ENCODE assay signal across 11 mouse cellular contexts in the genomic region with DNA sequence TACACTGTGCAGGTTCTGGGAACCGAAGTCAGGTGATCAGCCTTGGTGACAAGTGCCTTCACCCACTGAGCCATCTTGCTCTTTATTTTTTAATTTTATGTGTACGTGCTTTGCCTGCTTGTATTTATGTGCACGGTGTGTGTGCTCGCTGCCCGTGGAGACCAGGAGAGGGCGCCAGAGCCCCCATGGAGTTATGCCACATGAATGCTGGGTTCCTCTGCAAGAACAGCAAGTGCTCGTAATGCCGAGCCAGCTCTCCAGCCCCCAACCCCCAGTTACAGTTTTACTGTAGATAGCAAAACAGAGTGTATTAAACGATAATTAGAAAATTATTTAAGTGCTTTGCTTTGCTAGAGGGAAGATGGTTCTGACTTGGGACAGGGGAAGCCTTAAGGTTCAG. TPM values are rescaled to one million over a fixed set of nuclear protein-coding genes. Genes with fewer than 3 reads are reported as not detected.
DNase-seq lines count a peak whose midpoint lies in the region; ATAC-seq and TF ChIP-seq lines count a peak whose summit lies in the region.
"Had no signal": no experiment of that assay in that cellular context is flagged by ENCODE, and none has a peak within 500 bp of the region (broad histone marks: within the 10 kb centered on the region; RNA-seq: fewer than 3 reads in every experiment).

No protein-coding gene starts in this region.

- no peaks in the 10 kb centered on the region for H3K4me1 ChIP-seq in hindbrain, embryonic 11.5 days (replicated peaks; ENCODE audit: control insufficient read depth, insufficient read depth, low read length)
- H3K4me1 ChIP-seq in hindbrain, embryonic 14.5 days (replicated peaks; ENCODE audit: control insufficient read depth, insufficient read depth, low read length): no peaks in the 10 kb centered on the region
- no peaks in the 10 kb centered on the region for H3K4me1 ChIP-seq in neural tube, embryonic 11.5 days (ENCODE audit: control insufficient read depth, insufficient read depth, low read length)
- H3K4me1 ChIP-seq in neural tube, embryonic 15.5 days: no peaks in the 10 kb centered on the region
- H3K4me1 ChIP-seq in small intestine, adult 2 months (ENCODE audit: control insufficient read depth, insufficient read depth, insufficient read length, low read length): peaks cover 2% of the 10 kb centered on the region; the same call in 1 of the 2 replicates
- no peaks in the 10 kb centered on the region for H3K4me1 ChIP-seq in midbrain, embryonic 14.5 days (ENCODE audit: control insufficient read depth, insufficient read depth, low read length)
- H3K4me1 ChIP-seq: limb, embryonic 15.5 days had no signal

- no peak overlapping the region for H3K4me2 ChIP-seq in hindbrain, embryonic 11.5 days (replicated peaks; ENCODE audit: low read depth, low read length)
- no peak overlapping the region for H3K4me2 ChIP-seq in hindbrain, embryonic 14.5 days (replicated peaks)
- no peak overlapping the region for H3K4me2 ChIP-seq in neural tube, embryonic 11.5 days (ENCODE audit: low read depth)
- H3K4me2 ChIP-seq in neural tube, embryonic 15.5 days: no peak overlapping the region
- H3K4me2 ChIP-seq in midbrain, embryonic 14.5 days (ENCODE audit: low read length): no peak overlapping the region
- H3K4me2 ChIP-seq: limb, embryonic 15.5 days; midbrain, embryonic 13.5 days had no signal

- TF ChIP-seq POLR2A in small intestine, adult 2 months (IDR thresholded peaks at IDR 0.05; ENCODE audit: low read depth, low read length): no peak

- H3K36me3 ChIP-seq in hindbrain, embryonic 11.5 days (ENCODE audit: control insufficient read depth, insufficient read depth, low read length): 0 out of 2 replicates have a peak, but pooled peaks cover 4% of the 10 kb centered on the region
- peaks cover 33% of the 10 kb centered on the region for H3K36me3 ChIP-seq in hindbrain, embryonic 14.5 days (replicated peaks; ENCODE audit: control insufficient read depth, insufficient read depth)
- no peaks in the 10 kb centered on the region for H3K36me3 ChIP-seq in neural tube, embryonic 11.5 days (ENCODE audit: control insufficient read depth, insufficient read depth, low read length)
- peaks cover 21% of the 10 kb centered on the region for H3K36me3 ChIP-seq in neural tube, embryonic 15.5 days
- H3K36me3 ChIP-seq in small intestine, adult 2 months (ENCODE audit: control insufficient read depth, insufficient read depth, low read length): peaks cover 23% of the 10 kb centered on the region
- H3K36me3 ChIP-seq in midbrain, embryonic 14.5 days (ENCODE audit: control insufficient read depth, insufficient read depth, low read length): peaks cover 16% of the 10 kb centered on the region

- no peaks in the 10 kb centered on the region for H3K9me3 ChIP-seq in hindbrain, embryonic 11.5 days (ENCODE audit: control insufficient read depth, low read length)
- no peaks in the 10 kb centered on the region for H3K9me3 ChIP-seq in hindbrain, embryonic 14.5 days (ENCODE audit: control insufficient read depth, low read length)
- no peaks in the 10 kb centered on the region for H3K9me3 ChIP-seq in neural tube, embryonic 11.5 days (ENCODE audit: control insufficient read depth, low read length)
- H3K9me3 ChIP-seq in neural tube, embryonic 15.5 days (replicated peaks): no peaks in the 10 kb centered on the region
- no peaks in the 10 kb centered on the region for H3K9me3 ChIP-seq in midbrain, embryonic 14.5 days (ENCODE audit: control insufficient read depth, low read length)
- H3K9me3 ChIP-seq: limb, embryonic 15.5 days; midbrain, embryonic 13.5 days had no signal

- H3K4me3 ChIP-seq in hindbrain, embryonic 11.5 days (ENCODE audit: low read depth, low read length): no peak overlapping the region
- no peak overlapping the region for H3K4me3 ChIP-seq in hindbrain, embryonic 14.5 days (replicated peaks; ENCODE audit: low read length)
- no peak overlapping the region for H3K4me3 ChIP-seq in neural tube, embryonic 11.5 days (ENCODE audit: low read depth, low read length)
- H3K4me3 ChIP-seq in neural tube, embryonic 15.5 days (replicated peaks): no peak overlapping the region
- H3K4me3 ChIP-seq in small intestine, adult 2 months (ENCODE audit: low read depth, low read length): no peak overlapping the region
- no peak overlapping the region for H3K4me3 ChIP-seq in midbrain, embryonic 14.5 days (replicated peaks; ENCODE audit: low read depth, low read length)
- H3K4me3 ChIP-seq: limb, embryonic 15.5 days; midbrain, embryonic 13.5 days had no signal

- no peak overlapping the region for H3K27ac ChIP-seq in hindbrain, embryonic 11.5 days (ENCODE audit: low read depth, low read length)
- no peak overlapping the region for H3K27ac ChIP-seq in hindbrain, embryonic 14.5 days
- H3K27ac ChIP-seq in neural tube, embryonic 11.5 days (ENCODE audit: low read depth, low read length): no peak overlapping the region
- no peak overlapping the region for H3K27ac ChIP-seq in neural tube, embryonic 15.5 days (replicated peaks)
- H3K27ac ChIP-seq in small intestine, adult 2 months (ENCODE audit: insufficient read depth, low read depth, low read length): no peak overlapping the region
- H3K27ac ChIP-seq in midbrain, embryonic 14.5 days (replicated peaks; ENCODE audit: low read depth, low read length): no peak overlapping the region
- H3K27ac ChIP-seq: limb, embryonic 15.5 days; midbrain, embryonic 13.5 days had no signal

- 0 out of 2 replicates have a peak, but pooled peaks have one; percentile 17 for TF ChIP-seq CTCF in small intestine, adult 2 months (IDR thresholded peaks at IDR 0.05; ENCODE audit: extremely low read depth, insufficient read length, insufficient replicate concordance, low read depth, low read length)

- peak; percentile 19 for DNase-seq in hindbrain, embryonic 11.5 days (ENCODE audit: low spot score)
- no peak for DNase-seq in hindbrain, embryonic 14.5 days (ENCODE audit: low spot score)
- peak; percentile 26 for DNase-seq in neural tube, embryonic 11.5 days (ENCODE audit: low spot score)
- DNase-seq in WW6 (ENCODE audit: low read depth, low spot score): peak; percentile 50
- no peak for DNase-seq in ovary, postnatal 10 days (ENCODE audit: low spot score)
- DNase-seq in midbrain, embryonic 14.5 days: no peak

- WGBS in hindbrain, embryonic 11.5 days: 76% methylated on average over 9 of the region's 9 CpGs
- WGBS in hindbrain, embryonic 14.5 days: 84% methylated on average over 9 of the region's 9 CpGs
- 84% methylated on average over 9 of the region's 9 CpGs for WGBS in neural tube, embryonic 11.5 days
- WGBS in neural tube, embryonic 15.5 days: 80% methylated on average over 9 of the region's 9 CpGs
- 89% methylated on average over 9 of the region's 9 CpGs for WGBS in small intestine, adult 2 months
- 77% methylated on average over 9 of the region's 9 CpGs for WGBS in midbrain, embryonic 14.5 days

- no peak overlapping the region for H3K9ac ChIP-seq in hindbrain, embryonic 11.5 days (ENCODE audit: low read depth, low read length)
- no peak overlapping the region for H3K9ac ChIP-seq in hindbrain, embryonic 14.5 days
- H3K9ac ChIP-seq in neural tube, embryonic 11.5 days (ENCODE audit: low read length): no peak overlapping the region
- H3K9ac ChIP-seq in neural tube, embryonic 15.5 days (replicated peaks): no peak overlapping the region
- H3K9ac ChIP-seq in midbrain, embryonic 14.5 days (replicated peaks; ENCODE audit: low read length): no peak overlapping the region
- H3K9ac ChIP-seq: limb, embryonic 15.5 days; midbrain, embryonic 13.5 days had no signal

- no peak for ATAC-seq in hindbrain, embryonic 11.5 days (ENCODE audit: low FRiP score)
- ATAC-seq in hindbrain, embryonic 14.5 days (ENCODE audit: low FRiP score): no peak
- ATAC-seq in neural tube, embryonic 11.5 days (ENCODE audit: insufficient read depth, low FRiP score, low TSS enrichment): no peak
- no peak for ATAC-seq in neural tube, embryonic 15.5 days (ENCODE audit: low FRiP score)
- no peak for ATAC-seq in midbrain, embryonic 14.5 days (ENCODE audit: low FRiP score, low TSS enrichment)
- ATAC-seq: midbrain, embryonic 13.5 days; Patski had no signal

- no peaks in the 10 kb centered on the region for H3K27me3 ChIP-seq in hindbrain, embryonic 11.5 days (ENCODE audit: control insufficient read depth, insufficient read depth, low read length)
- no peaks in the 10 kb centered on the region for H3K27me3 ChIP-seq in hindbrain, embryonic 14.5 days (ENCODE audit: control insufficient read depth, insufficient read depth, low read length)
- H3K27me3 ChIP-seq in neural tube, embryonic 11.5 days (ENCODE audit: control insufficient read depth, insufficient read depth, low read length): no peaks in the 10 kb centered on the region
- H3K27me3 ChIP-seq in neural tube, embryonic 15.5 days (replicated peaks): no peaks in the 10 kb centered on the region
- no peaks in the 10 kb centered on the region for H3K27me3 ChIP-seq in small intestine, adult 2 months (ENCODE audit: control insufficient read depth, insufficient read depth, low read length)
- H3K27me3 ChIP-seq in midbrain, embryonic 14.5 days (ENCODE audit: control insufficient read depth, insufficient read depth, low read length): no peaks in the 10 kb centered on the region
- H3K27me3 ChIP-seq: limb, embryonic 15.5 days; midbrain, embryonic 13.5 days; Patski had no signal

RNA-seq across cellular contexts. Expression of a gene that starts 12.5 kb away (rescaled TPM):
- 23.0 and 26.3 TPM in 2 replicates for polyA plus RNA-seq in hindbrain, embryonic 11.5 days (2014; fragmentation: Nextera tagmentation; extraction: Ambion mirVana)
- 15.0 and 19.0 TPM in 2 replicates for polyA plus RNA-seq in hindbrain, embryonic 14.5 days (2014; fragmentation: Nextera tagmentation; extraction: Ambion mirVana)
- 27.7 and 27.9 TPM in 2 replicates for polyA plus RNA-seq in neural tube, embryonic 11.5 days (2014; fragmentation: Nextera tagmentation; extraction: Ambion mirVana)
- polyA plus RNA-seq in neural tube, embryonic 15.5 days (2015; fragmentation: Nextera tagmentation; extraction: Ambion mirVana): 20.0 and 24.6 TPM in 2 replicates
- polyA plus RNA-seq in small intestine, adult 2 months (2012; rRNA removed): 25.8 and 71.6 TPM in 2 replicates
- polyA plus RNA-seq in midbrain, embryonic 14.5 days (2014; fragmentation: Nextera tagmentation; extraction: Ambion mirVana): 20.7 and 24.6 TPM in 2 replicates

RNA-seq across cellular contexts. Expression of a gene that starts 17.6 kb away (rescaled TPM):
- 4.1 and 4.2 TPM in 2 replicates for polyA plus RNA-seq in hindbrain, embryonic 11.5 days (2014; fragmentation: Nextera tagmentation; extraction: Ambion mirVana)
- polyA plus RNA-seq in hindbrain, embryonic 14.5 days (2014; fragmentation: Nextera tagmentation; extraction: Ambion mirVana): 7.0 and 8.1 TPM in 2 replicates
- 3.4 and 4.3 TPM in 2 replicates for polyA plus RNA-seq in neural tube, embryonic 11.5 days (2014; fragmentation: Nextera tagmentation; extraction: Ambion mirVana)
- 10.3 and 11.3 TPM in 2 replicates for polyA plus RNA-seq in neural tube, embryonic 15.5 days (2015; fragmentation: Nextera tagmentation; extraction: Ambion mirVana)
- polyA plus RNA-seq in small intestine, adult 2 months (2012; rRNA removed): 5.9 and 14.9 TPM in 2 replicates
- polyA plus RNA-seq in midbrain, embryonic 14.5 days (2014; fragmentation: Nextera tagmentation; extraction: Ambion mirVana): 7.3 and 7.8 TPM in 2 replicates

RNA-seq across cellular contexts. Expression of a gene that starts 28.8 kb away (rescaled TPM):
- 208 and 210 TPM in 2 replicates for polyA plus RNA-seq in hindbrain, embryonic 11.5 days (2014; fragmentation: Nextera tagmentation; extraction: Ambion mirVana)
- 231 and 235 TPM in 2 replicates for polyA plus RNA-seq in hindbrain, embryonic 14.5 days (2014; fragmentation: Nextera tagmentation; extraction: Ambion mirVana)
- 202 and 215 TPM in 2 replicates for polyA plus RNA-seq in neural tube, embryonic 11.5 days (2014; fragmentation: Nextera tagmentation; extraction: Ambion mirVana)
- polyA plus RNA-seq in neural tube, embryonic 15.5 days (2015; fragmentation: Nextera tagmentation; extraction: Ambion mirVana): 428 and 436 TPM in 2 replicates
- 45.9 and 96.0 TPM in 2 replicates for polyA plus RNA-seq in small intestine, adult 2 months (2012; rRNA removed)
- polyA plus RNA-seq in midbrain, embryonic 14.5 days (2014; fragmentation: Nextera tagmentation; extraction: Ambion mirVana): 234 and 394 TPM in 2 replicates

RNA-seq across cellular contexts. Expression of a gene that starts 28.9 kb away (rescaled TPM):
- not detected in 2 replicates for polyA plus RNA-seq in hindbrain, embryonic 11.5 days (2014; fragmentation: Nextera tagmentation; extraction: Ambion mirVana)
- not detected in 2 replicates for polyA plus RNA-seq in hindbrain, embryonic 14.5 days (2014; fragmentation: Nextera tagmentation; extraction: Ambion mirVana)
- 0.19 TPM in 1 of 2 replicates, not detected in the other for polyA plus RNA-seq in neural tube, embryonic 11.5 days (2014; fragmentation: Nextera tagmentation; extraction: Ambion mirVana)
- 0.24 TPM in 1 of 2 replicates, not detected in the other for polyA plus RNA-seq in neural tube, embryonic 15.5 days (2015; fragmentation: Nextera tagmentation; extraction: Ambion mirVana)
- 156 and 346 TPM in 2 replicates for polyA plus RNA-seq in small intestine, adult 2 months (2012; rRNA removed)
- not detected in 2 replicates for polyA plus RNA-seq in midbrain, embryonic 14.5 days (2014; fragmentation: Nextera tagmentation; extraction: Ambion mirVana)
- polyA plus RNA-seq: limb, embryonic 15.5 days; midbrain, embryonic 13.5 days; Patski had no signal

RNA-seq across cellular contexts. Expression of a gene that starts 29.0 kb away (rescaled TPM):
- polyA plus RNA-seq in hindbrain, embryonic 11.5 days (2014; fragmentation: Nextera tagmentation; extraction: Ambion mirVana): 56.3 and 60.2 TPM in 2 replicates
- polyA plus RNA-seq in hindbrain, embryonic 14.5 days (2014; fragmentation: Nextera tagmentation; extraction: Ambion mirVana): 62.6 and 67.0 TPM in 2 replicates
- 56.3 and 60.7 TPM in 2 replicates for polyA plus RNA-seq in neural tube, embryonic 11.5 days (2014; fragmentation: Nextera tagmentation; extraction: Ambion mirVana)
- 73.4 and 73.9 TPM in 2 replicates for polyA plus RNA-seq in neural tube, embryonic 15.5 days (2015; fragmentation: Nextera tagmentation; extraction: Ambion mirVana)
- 10.9 and 24.5 TPM in 2 replicates for polyA plus RNA-seq in small intestine, adult 2 months (2012; rRNA removed)
- polyA plus RNA-seq in midbrain, embryonic 14.5 days (2014; fragmentation: Nextera tagmentation; extraction: Ambion mirVana): 72.2 and 81.9 TPM in 2 replicates

Comparison
In these comparisons a context has a peak if more than half of its experiments do, and no peak if none do; other contexts are left out.
1. DNase-seq: peak in hindbrain, embryonic 11.5 days (single experiment), neural tube, embryonic 11.5 days (single experiment) and WW6 (single experiment); none in hindbrain, embryonic 14.5 days (single experiment), ovary, postnatal 10 days (single experiment) and midbrain, embryonic 14.5 days (single experiment).